Mouse (Mus musculus) brain, embryonic 18.5 days (tissue): Measurements from ENCODE around the gene Smim4.

Source experiments
- DNase-seq: peaks from one replicate; pipeline ENCODE4 v3.0.0-alpha.2; 2012; ENCODE audit warnings: low read depth, low spot score

Smim4 gene

GRCm38 (mm10) chr14:31128826-31129219 is at the start of gene Smim4:
Gene Smim4 (minus strand): TSS chr14:31128956.
- DNase-seq = peak; percentile 98

- no peak for DNase-seq
These were observed 49.0 kb upstream of the Smim4 start for GRCm38 (mm10) chr14:31177715-31178114.

GRCm38 (mm10) chr14:31177287-31177686 is 48.5 kb upstream of the Smim4 start:
- DNase-seq = no peak

GRCm38 (mm10) chr14:31173537-31173936 is 44.8 kb upstream of the Smim4 start:
- DNase-seq = no peak

GRCm38 (mm10) chr14:31172781-31173455 is 44.2 kb upstream of the Smim4 start:
- DNase-seq = no peak

GRCm38 (mm10) chr14:31171821-31172220 is 43.1 kb upstream of the Smim4 start:
- no peak for DNase-seq

GRCm38 (mm10) chr14:31171386-31171785 is 42.6 kb upstream of the Smim4 start:
- DNase-seq = no peak

GRCm38 (mm10) chr14:31170963-31171362 is 42.2 kb upstream of the Smim4 start:
- DNase-seq = no peak

GRCm38 (mm10) chr14:31169508-31169907 is 40.8 kb upstream of the Smim4 start:
- DNase-seq = no peak

- no peak for DNase-seq
These were observed 39.7 kb upstream of the Smim4 start, which contains the start of gene Stab1 for GRCm38 (mm10) chr14:31168425-31168824. Gene Stab1 (minus strand): TSS chr14:31168641.

GRCm38 (mm10) chr14:31166827-31167226 is 38.1 kb upstream of the Smim4 start:
- DNase-seq = no peak

- no peak for DNase-seq
These were observed 37.4 kb upstream of the Smim4 start for GRCm38 (mm10) chr14:31165991-31166630.

GRCm38 (mm10) chr14:31165458-31165857 is 36.7 kb upstream of the Smim4 start:
- DNase-seq = no peak

GRCm38 (mm10) chr14:31165010-31165409 is 36.3 kb upstream of the Smim4 start:
- DNase-seq = no peak

- no peak for DNase-seq
These were observed 35.3 kb upstream of the Smim4 start for GRCm38 (mm10) chr14:31164067-31164466.

- DNase-seq = no peak
These were observed 32.9 kb upstream of the Smim4 start for GRCm38 (mm10) chr14:31161638-31162037.

- DNase-seq = no peak
These were observed 32.4 kb upstream of the Smim4 start for GRCm38 (mm10) chr14:31161191-31161590.

GRCm38 (mm10) chr14:31160196-31161150 is 31.7 kb upstream of the Smim4 start:
- no peak for DNase-seq

- no peak for DNase-seq
These were observed 16.9 kb upstream of the Smim4 start for GRCm38 (mm10) chr14:31145694-31146093.

GRCm38 (mm10) chr14:31141011-31141410 is 12.3 kb upstream of the Smim4 start:
- no peak for DNase-seq

GRCm38 (mm10) chr14:31140141-31140540 is 11.4 kb upstream of the Smim4 start:
- no peak for DNase-seq

GRCm38 (mm10) chr14:31139666-31140065 is 10.9 kb upstream of the Smim4 start:
- no peak for DNase-seq
